Mouse (Mus musculus) bone marrow, adult 2 months (tissue): ENCODE results near the gene Trim8.

Source experiments
- CTCF ChIP-seq: fragments of 200-500 bp; IDR thresholded peaks from 2 replicates; pipeline ENCODE4 v1.5.1; 2011; ENCODE audit warnings: low read length, control low read depth; ENCODE audit not compliant: control insufficient read depth, insufficient read depth
- POLR2A ChIP-seq: fragments of 200-500 bp; IDR thresholded peaks from 2 replicates; pipeline ENCODE4 v1.6.1; 2011; ENCODE audit warnings: low read depth, mild to moderate bottlenecking, control low read depth, low read length, borderline replicate concordance; ENCODE audit not compliant: control insufficient read depth

- TF ChIP-seq POLR2A (no peak), CTCF (no peak)
These were observed 45.9 kb upstream of the Trim8 start for GRCm38 (mm10) chr19:46455556-46455955.
